Mouse (Mus musculus) heart, embryonic 16.5 days (tissue): ENCODE measurements around the gene Rnf6. TPM values are rescaled to one million over a fixed set of nuclear protein-coding genes. Genes with fewer than 3 reads are reported as not detected.
A peak's percentile ranks its signal among the peaks of the same experiment; 100 is the strongest.

Experiments
- ATAC-seq: fragments of 200-750 bp; cut with Nextera tagmentation; replicated peaks from 2 replicates; pipeline ENCODE4 v1.8.0; 2017; ENCODE audit warnings: moderate number of reproducible peaks; ENCODE audit not compliant: insufficient read depth, low FRiP score; ENCODE audit errors: extremely low read depth
- H3K27ac ChIP-seq: fragments of 300-500 bp; sonication (generic); 2 replicates; pipeline ENCODE4 v1.5.1; 2014; ENCODE audit warnings: mild to moderate bottlenecking, low read length, control low read depth, moderate library complexity
- H3K27me3 ChIP-seq: fragments of 300-500 bp; sonication (generic); 2 replicates; pipeline ENCODE4 v1.6.1; 2014; ENCODE audit warnings: low read length, mixed read lengths; ENCODE audit not compliant: control insufficient read depth, insufficient read depth
- H3K36me3 ChIP-seq: fragments of 300-500 bp; sonication (generic); 2 replicates; pipeline ENCODE4 v1.6.1; 2014; ENCODE audit not compliant: control insufficient read depth, insufficient read depth
- H3K4me1 ChIP-seq: fragments of 300-500 bp; sonication (generic); 2 replicates; pipeline ENCODE4 v1.6.1; 2014; ENCODE audit warnings: low read length, mixed read lengths; ENCODE audit not compliant: control insufficient read depth, insufficient read depth
- H3K4me2 ChIP-seq: fragments of 300-500 bp; sonication (generic); 2 replicates; pipeline ENCODE4 v1.6.1; 2014; ENCODE audit warnings: low read depth, mild to moderate bottlenecking, control low read depth, low read length
- H3K4me3 ChIP-seq: fragments of 300-500 bp; sonication (generic); 2 replicates; pipeline ENCODE4 v1.5.1; 2014; ENCODE audit warnings: mild to moderate bottlenecking, control low read depth, low read length
- H3K9ac ChIP-seq: fragments of 300-500 bp; sonication (generic); 2 replicates; pipeline ENCODE4 v1.6.1; 2014; ENCODE audit warnings: low read length, control low read depth
- H3K9me3 ChIP-seq: fragments of 300-500 bp; sonication (generic); replicated peaks from 2 replicates; pipeline ENCODE4 v1.6.1; 2016; ENCODE audit warnings: low read length; ENCODE audit not compliant: control insufficient read depth
- WGBS: fragments of 180-500 bp; shearing (Covaris S2); extraction: QIAGEN DNeasy Blood & Tissue Kit; methylation state at CpG from one replicate; pipeline ENCODE4 v1.1.7; 2014; 5-methylcytosine and 5-hydroxymethylcytosine counted together
- polyA plus RNA-seq: library from polyadenylated mRNA; unstranded; fragments of >200 nt; fragmentation: Nextera tagmentation; extraction: Ambion mirVana; gene quantifications from 2 replicates; pipeline ENCODE4 v1.2.1, GENCODE M21; 2015

Gene Rnf6
- polyA plus RNA-seq, 1 experiment from 2014 or later = 57.1 TPM

- H3K4me1 ChIP-seq = peaks cover 6% of the 10 kb centered on the region
- peak overlapping the region; percentile 86 for H3K4me2 ChIP-seq
- peaks cover 22% of the 10 kb centered on the region for H3K36me3 ChIP-seq
- peak overlapping the region; percentile 66 for H3K9ac ChIP-seq
- WGBS = 4% methylated on average over 13 of the region's 13 CpGs
- peak; percentile 29; the same call in 1 of the 2 replicates for ATAC-seq
- H3K27ac ChIP-seq = peak overlapping the region; percentile 57
- H3K27me3 ChIP-seq = no peaks in the 10 kb centered on the region
- peak overlapping the region; percentile 72 for H3K4me3 ChIP-seq
- H3K9me3 ChIP-seq = no peaks in the 10 kb centered on the region
Measured at GRCm38 (mm10) chr5:146220501-146220878, 865 bp downstream of the Rnf6 start.

GRCm38 (mm10) chr5:146205537-146205936, 15.8 kb downstream of the Rnf6 start:
- Histone ChIP-seq H3K4me3 (no peak overlapping the region), H3K36me3 (peaks cover 75% of the 10 kb centered on the region), H3K4me1 (no peaks in the 10 kb centered on the region), H3K9ac (no peak overlapping the region), H3K9me3 (no peaks in the 10 kb centered on the region), H3K27ac (no peak overlapping the region), H3K27me3 (no peaks in the 10 kb centered on the region), H3K4me2 (no peak overlapping the region)
- ATAC-seq = no peak
- whole genome bisulfite sequencing = 84% methylated on average over 5 of the region's 5 CpGs

- no peak overlapping the region for H3K4me2 ChIP-seq
- ATAC-seq = no peak
- WGBS = 77% methylated on average over 2 of the region's 2 CpGs
- H3K4me1 ChIP-seq = no peaks in the 10 kb centered on the region
- no peak overlapping the region for H3K9ac ChIP-seq
- no peaks in the 10 kb centered on the region for H3K9me3 ChIP-seq
- peaks cover 65% of the 10 kb centered on the region for H3K36me3 ChIP-seq
- H3K4me3 ChIP-seq = no peak overlapping the region
- H3K27me3 ChIP-seq = no peaks in the 10 kb centered on the region
- H3K27ac ChIP-seq = no peak overlapping the region
Measured at GRCm38 (mm10) chr5:146203921-146204320, 17.4 kb downstream of the Rnf6 start.

- Histone ChIP-seq H3K36me3 (peaks cover 34% of the 10 kb centered on the region), H3K27me3 (no peaks in the 10 kb centered on the region), H3K27ac (no peak overlapping the region), H3K9me3 (no peaks in the 10 kb centered on the region), H3K9ac (no peak overlapping the region), H3K4me3 (no peak overlapping the region), H3K4me2 (no peak overlapping the region), H3K4me1 (no peaks in the 10 kb centered on the region)
- ATAC-seq = no peak
- WGBS = 97% methylated on average over 6 of the region's 6 CpGs
Measured at GRCm38 (mm10) chr5:146200580-146200979, 20.8 kb downstream of the Rnf6 start.

- ATAC-seq = no peak
- no peak overlapping the region for H3K4me3 ChIP-seq
- no peaks in the 10 kb centered on the region for H3K27me3 ChIP-seq
- no peak overlapping the region for H3K4me2 ChIP-seq
- peaks cover 27% of the 10 kb centered on the region for H3K36me3 ChIP-seq
- H3K9me3 ChIP-seq = no peaks in the 10 kb centered on the region
- no peaks in the 10 kb centered on the region for H3K4me1 ChIP-seq
- no peak overlapping the region for H3K27ac ChIP-seq
- no peak overlapping the region for H3K9ac ChIP-seq
- 71% methylated on average over 2 of the region's 2 CpGs for WGBS
Measured at GRCm38 (mm10) chr5:146199540-146199939, 21.8 kb downstream of the Rnf6 start.

GRCm38 (mm10) chr5:146199073-146199472, 22.3 kb downstream of the Rnf6 start:
- Histone ChIP-seq H3K36me3 (peaks cover 22% of the 10 kb centered on the region), H3K4me1 (no peaks in the 10 kb centered on the region), H3K4me3 (no peak overlapping the region), H3K4me2 (no peak overlapping the region), H3K27me3 (no peaks in the 10 kb centered on the region), H3K9me3 (no peaks in the 10 kb centered on the region), H3K27ac (no peak overlapping the region), H3K9ac (no peak overlapping the region)
- ATAC-seq = no peak

- no peak for ATAC-seq
- Histone ChIP-seq H3K4me3 (no peak overlapping the region), H3K27ac (no peak overlapping the region), H3K4me2 (no peak overlapping the region), H3K4me1 (no peaks in the 10 kb centered on the region), H3K27me3 (no peaks in the 10 kb centered on the region), H3K9ac (no peak overlapping the region), H3K36me3 (no peaks in the 10 kb centered on the region), H3K9me3 (no peaks in the 10 kb centered on the region)
- 78% methylated on average over 8 of the region's 8 CpGs for WGBS
Measured at GRCm38 (mm10) chr5:146193360-146193759, 28.0 kb downstream of the Rnf6 start.

GRCm38 (mm10) chr5:146190501-146191269, 30.7 kb downstream of the Rnf6 start:
- Histone ChIP-seq H3K9ac (no peak overlapping the region), H3K36me3 (no peaks in the 10 kb centered on the region), H3K4me1 (no peaks in the 10 kb centered on the region), H3K4me2 (no peak overlapping the region), H3K27ac (no peak overlapping the region), H3K27me3 (no peaks in the 10 kb centered on the region), H3K4me3 (no peak overlapping the region), H3K9me3 (no peaks in the 10 kb centered on the region)
- 48% methylated on average over 3 of the region's 3 CpGs for WGBS
- no peak for ATAC-seq

- no peak overlapping the region for H3K27ac ChIP-seq
- no peak overlapping the region for H3K4me2 ChIP-seq
- no peak overlapping the region for H3K9ac ChIP-seq
- H3K27me3 ChIP-seq = no peaks in the 10 kb centered on the region
- no peak for ATAC-seq
- WGBS = 49% methylated on average over 4 of the region's 4 CpGs
- H3K36me3 ChIP-seq = no peaks in the 10 kb centered on the region
- no peaks in the 10 kb centered on the region for H3K4me1 ChIP-seq
- no peak overlapping the region for H3K4me3 ChIP-seq
- H3K9me3 ChIP-seq = no peaks in the 10 kb centered on the region
Measured at GRCm38 (mm10) chr5:146190093-146190492, 31.3 kb downstream of the Rnf6 start.
